Mouse (Mus musculus): ENCODE measurements around the gene Gramd4.
"Not testable (repeated sequence)": the region's sequence is repeated elsewhere in the genome, so short reads cannot be mapped to it uniquely, and the experiment has no call there.

Gramd4 gene

DNA sequence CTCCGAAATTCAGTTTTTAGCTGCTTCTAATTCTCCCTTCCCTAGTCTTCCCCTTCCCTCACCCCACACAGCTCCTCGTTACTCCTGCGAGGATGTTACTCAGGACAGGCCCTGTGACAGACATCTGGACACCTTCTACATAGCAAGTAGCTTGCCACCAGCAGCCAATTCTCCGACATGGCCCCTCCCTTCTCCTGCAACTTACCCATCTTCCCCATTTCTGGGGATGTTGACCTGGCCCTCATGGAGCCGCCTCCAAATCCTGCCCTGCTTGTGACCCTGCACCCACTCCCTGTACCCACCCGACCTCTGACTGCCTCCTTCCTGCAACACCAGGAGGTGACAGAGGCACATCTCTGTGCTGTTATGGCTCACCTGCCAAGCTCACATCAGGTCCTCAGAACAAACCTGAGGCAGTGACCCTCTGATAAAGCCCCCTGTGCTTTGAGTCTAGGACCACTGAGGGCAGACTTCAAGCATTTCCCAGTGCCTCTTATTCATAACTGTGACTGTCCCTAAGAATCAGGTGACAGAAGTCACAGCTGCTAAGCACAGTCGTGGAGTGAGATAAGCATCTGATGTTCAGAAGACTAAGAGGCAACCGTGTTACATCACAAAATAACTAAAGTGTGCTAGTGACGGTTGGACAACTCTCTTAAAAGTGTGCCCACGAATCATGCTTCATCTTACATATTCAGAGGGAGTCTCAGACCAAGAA lies 110.5 kb downstream of the Gramd4 start:
- DNase-seq = no peak

DNA sequence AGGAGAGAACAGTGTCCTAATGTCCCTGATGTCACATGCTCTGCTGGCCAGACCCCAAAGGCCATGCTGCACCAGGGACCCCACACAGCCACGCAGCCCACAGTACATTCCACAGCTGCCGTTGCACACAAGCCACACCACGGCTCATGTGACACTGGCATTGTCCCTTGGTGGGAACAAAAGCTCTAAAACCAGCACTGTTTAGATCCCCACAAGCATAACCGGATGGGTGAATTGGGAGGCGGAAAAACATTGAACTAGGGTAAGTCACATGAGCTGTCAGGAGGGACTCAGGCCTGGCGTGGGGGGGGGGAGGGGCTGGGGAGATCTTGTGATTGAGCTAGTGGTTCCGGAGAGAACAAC lies 111.0 kb downstream of the Gramd4 start:
- DNase-seq = no peak

GRCm38 (mm10) chr15:86168941-86169816 lies 111.7 kb downstream of the Gramd4 start:
- DNase-seq = no peak

DNA sequence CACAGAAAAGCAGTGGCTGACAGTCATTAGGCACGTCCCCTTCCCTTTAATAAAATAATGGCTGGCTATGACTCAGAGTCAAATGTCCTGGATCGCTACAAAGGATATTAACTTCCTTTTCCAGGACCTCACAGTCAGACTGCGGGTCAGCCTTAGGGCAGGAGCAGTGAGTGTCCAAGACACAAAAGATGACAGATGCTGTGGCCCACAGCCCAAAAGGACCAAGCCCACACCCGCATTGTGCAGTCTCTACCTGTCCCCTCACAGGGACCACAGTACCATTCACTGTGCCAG lies 112.3 kb downstream of the Gramd4 start:
- no peak for DNase-seq

- no peak for DNase-seq
Observed at GRCm38 (mm10) chr15:86171316-86171715, 113.8 kb downstream of the Gramd4 start.

DNA sequence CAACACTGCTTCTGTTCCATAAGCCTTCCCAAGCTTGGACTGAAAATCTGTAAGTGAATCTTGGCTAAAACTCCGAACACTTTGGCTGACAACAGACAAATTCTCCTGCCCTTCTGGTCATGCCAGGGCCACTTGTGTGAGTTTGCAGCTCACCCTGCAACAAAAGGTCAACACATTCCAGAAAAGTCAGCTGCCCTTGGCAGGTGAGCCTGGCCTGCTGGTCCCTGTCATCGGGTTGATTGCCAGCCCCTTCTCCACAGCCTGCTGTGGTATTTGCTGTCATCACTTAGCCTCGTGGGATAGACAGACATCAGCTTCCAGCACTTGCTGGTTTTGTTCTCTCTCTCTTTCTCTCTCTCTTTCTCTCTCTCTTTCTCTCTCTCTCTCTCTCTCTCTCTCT lies 114.6 kb downstream of the Gramd4 start:
- peak in 1 of 2 experiments; percentile 38 for DNase-seq

- peak; percentile 31 to 38 for DNase-seq
Observed at GRCm38 (mm10) chr15:86172526-86172925, 115.0 kb downstream of the Gramd4 start.

GRCm38 (mm10) chr15:86173136-86173985 lies 115.9 kb downstream of the Gramd4 start:
- no peak for DNase-seq

- no peak for DNase-seq
Observed at GRCm38 (mm10) chr15:86175253-86176050, 118.0 kb downstream of the Gramd4 start.

DNA sequence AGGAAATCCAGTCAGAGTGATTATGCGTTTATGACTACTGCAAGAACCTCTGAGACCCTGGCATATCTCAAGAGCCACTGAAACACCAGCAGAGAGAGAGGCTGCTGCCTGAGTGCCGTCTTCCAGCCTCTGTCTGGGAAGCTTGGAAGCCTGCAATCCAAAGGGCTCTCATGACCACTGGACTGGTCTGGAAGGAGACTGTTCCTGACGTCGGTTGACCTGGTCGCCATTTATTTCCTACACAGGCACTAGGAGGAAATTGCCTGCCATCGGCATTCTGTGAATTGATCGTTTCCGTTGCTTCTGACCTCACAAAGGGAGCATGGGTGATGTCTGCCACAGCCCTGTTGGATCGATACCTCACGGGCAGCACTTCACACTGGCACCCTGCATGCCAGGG lies 118.7 kb downstream of the Gramd4 start:
- DNase-seq = no peak

DNA sequence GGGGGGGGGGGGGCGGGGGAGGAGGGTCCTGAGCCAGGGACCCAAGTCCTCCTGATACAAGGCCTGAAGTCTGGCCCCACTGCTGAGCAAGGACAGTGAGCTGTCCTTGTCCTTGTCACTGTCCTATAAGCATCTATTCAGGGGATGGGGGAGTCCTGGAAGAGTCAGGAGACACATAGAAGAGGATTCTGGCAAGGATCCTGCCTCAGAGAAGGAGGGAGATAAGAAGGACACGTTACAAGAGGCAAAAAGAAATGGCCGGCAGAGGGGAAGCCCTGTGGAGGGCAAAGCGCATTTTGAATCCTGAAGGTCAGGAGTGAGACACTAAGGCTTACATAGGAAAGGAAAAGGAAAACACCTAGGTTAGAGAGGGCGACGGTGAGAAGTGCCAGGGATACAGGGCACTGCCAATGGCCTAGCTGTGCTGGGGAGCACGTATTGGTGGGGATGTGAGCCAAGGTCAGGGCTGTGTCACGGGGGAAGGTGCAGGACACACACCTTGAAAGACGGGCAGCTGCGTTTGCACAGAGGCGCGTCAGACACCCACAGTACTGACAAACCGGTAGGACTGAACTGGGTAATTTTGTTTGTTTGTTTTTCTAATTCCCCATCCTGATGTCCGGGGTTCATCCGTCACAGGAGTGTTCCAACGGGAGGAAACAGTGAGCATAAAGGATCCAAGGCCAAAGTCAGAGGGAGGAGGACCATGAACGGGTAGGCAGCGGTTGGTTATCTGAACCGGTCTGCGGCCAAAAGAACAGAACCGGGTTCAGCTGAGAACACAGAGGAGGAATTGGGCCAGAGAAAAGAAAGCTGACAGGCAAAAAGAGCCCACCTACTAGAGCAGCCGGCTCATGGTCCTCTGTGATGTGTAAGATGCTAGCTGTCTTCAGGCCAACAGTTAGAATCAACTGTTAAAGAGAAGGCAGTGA lies 119.5 kb downstream of the Gramd4 start:
- peak; percentile 48 to 51 for DNase-seq

- DNase-seq = peak; percentile 78 to 90
Observed at GRCm38 (mm10) chr15:86177703-86178251, 120.3 kb downstream of the Gramd4 start.

GRCm38 (mm10) chr15:86178594-86178993 lies 121.1 kb downstream of the Gramd4 start:
- DNase-seq = no peak

- DNase-seq = no peak
Observed at GRCm38 (mm10) chr15:86180427-86180826, 122.9 kb downstream of the Gramd4 start.

GRCm38 (mm10) chr15:86181321-86181720 lies 123.8 kb downstream of the Gramd4 start:
- DNase-seq = not testable (repeated sequence)

- peak; percentile 46 to 50 for DNase-seq
Observed at GRCm38 (mm10) chr15:86181941-86182439, 124.5 kb downstream of the Gramd4 start.

- peak; percentile 50 to 51 for DNase-seq
Observed at GRCm38 (mm10) chr15:86182646-86183045, 125.2 kb downstream of the Gramd4 start.

- no peak for DNase-seq
Observed at GRCm38 (mm10) chr15:86183484-86183883, 126.0 kb downstream of the Gramd4 start.

DNA sequence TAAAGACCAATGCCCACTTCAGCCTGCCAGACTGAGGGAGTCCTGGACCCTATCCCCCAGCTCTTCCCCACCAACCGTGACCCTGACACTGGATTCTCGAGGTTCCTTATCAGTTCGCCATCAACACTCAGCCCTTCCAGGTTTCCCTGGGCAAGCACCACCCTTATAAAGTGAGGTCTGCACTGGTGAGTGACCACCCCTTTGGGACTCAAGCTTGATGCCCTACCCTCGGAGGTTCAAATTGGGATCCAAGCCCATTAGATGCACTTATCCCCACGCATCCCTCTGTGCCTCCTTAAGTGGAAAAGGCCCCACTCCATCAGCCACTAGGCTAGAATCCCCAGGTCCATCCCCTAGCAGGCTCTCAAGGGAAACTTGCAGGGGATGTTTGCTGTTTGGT lies 126.6 kb downstream of the Gramd4 start:
- no peak for DNase-seq

GRCm38 (mm10) chr15:86184851-86185688 lies 127.6 kb downstream of the Gramd4 start:
- peak; percentile 58 to 68 for DNase-seq
